Mouse (Mus musculus): ENCODE measurements around the gene Tox4. TPM values are rescaled to one million over a fixed set of nuclear protein-coding genes. Genes with fewer than 3 reads are reported as not detected.

The Tox4 gene
- polyA plus RNA-seq, 1 experiment from 2014 or later, result 43.2 TPM

DNA sequence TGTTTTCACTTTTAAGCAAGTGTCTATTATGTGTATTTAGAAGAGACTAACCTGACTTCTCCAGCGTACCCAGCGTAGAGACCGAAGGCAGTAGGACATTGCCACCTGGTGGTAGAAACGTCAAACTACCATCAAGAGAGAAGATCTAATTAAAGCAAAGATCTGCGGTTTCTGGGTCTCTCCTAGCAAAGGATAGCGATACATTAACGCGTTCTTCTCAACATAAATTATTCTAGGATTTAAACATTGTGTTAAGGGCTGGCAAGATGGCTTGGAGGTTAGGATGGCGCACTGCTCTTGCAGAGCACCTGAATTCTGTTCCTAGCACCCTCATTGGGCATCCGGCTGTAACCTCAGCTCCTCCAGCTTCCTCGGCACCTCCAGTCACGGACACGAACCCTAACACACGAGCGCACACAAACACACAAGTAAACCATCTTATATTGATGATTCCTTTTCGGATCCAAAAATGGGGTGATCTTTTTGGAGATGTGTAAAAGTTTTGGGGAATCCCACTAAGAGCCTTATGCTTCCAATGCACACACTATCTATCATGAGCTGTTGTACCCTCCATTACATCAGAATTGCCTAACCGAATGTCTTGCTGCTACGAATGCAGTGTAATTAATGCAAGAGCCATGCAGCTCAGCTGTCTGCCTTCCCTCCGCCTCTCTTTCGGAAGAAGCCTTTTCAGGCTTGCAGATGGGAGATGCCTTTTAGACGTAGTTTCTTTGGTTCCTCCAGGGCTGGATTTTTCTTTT is 60.0 kb downstream of the Tox4 start:
- Histone ChIP-seq H3K36me3 (no peaks in the 10 kb centered on the region), H3K27ac (replicated peaks) (no peak overlapping the region), H3K27me3 (0 out of 2 replicates have a peak, but pooled peaks cover 5% of the 10 kb centered on the region), H3K4me1 (no peaks in the 10 kb centered on the region), H3K4me2 (replicated peaks) (peak overlapping the region; percentile 41), H3K9ac (no peak overlapping the region), H3K4me3 (replicated peaks) (peak overlapping the region; percentile 29), H3K9me3 (replicated peaks) (no peaks in the 10 kb centered on the region)
- 25% methylated on average over 21 of the region's 21 CpGs for WGBS
- ATAC-seq (ENCODE audit: insufficient number of reproducible peaks, low FRiP score, low TSS enrichment, low read depth), result no peak

- 65% methylated on average over 6 of the region's 6 CpGs for WGBS
- H3K4me1 ChIP-seq, result no peaks in the 10 kb centered on the region
- H3K4me2 ChIP-seq (replicated peaks), result no peak overlapping the region
- H3K4me3 ChIP-seq (replicated peaks), result no peak overlapping the region
- no peaks in the 10 kb centered on the region for H3K9me3 ChIP-seq (replicated peaks)
- no peak overlapping the region for H3K27ac ChIP-seq (replicated peaks)
- ATAC-seq (ENCODE audit: insufficient number of reproducible peaks, low FRiP score, low TSS enrichment, low read depth), result no peak
- no peaks in the 10 kb centered on the region for H3K36me3 ChIP-seq
- H3K9ac ChIP-seq, result no peak overlapping the region
- H3K27me3 ChIP-seq, result 0 out of 2 replicates have a peak, but pooled peaks cover 5% of the 10 kb centered on the region
Measured at GRCm38 (mm10) chr14:52339512-52339852, 60.5 kb downstream of the Tox4 start.

Other genes starting within 250 kb of the Tox4 start
- 0.19 TPM in 1 of 2 replicates, not detected in the other for gene Olfr221, start 236.7 kb upstream of the Tox4 start, polyA plus RNA-seq (2015; fragmentation: Nextera tagmentation; extraction: Ambion mirVana)
- gene Hnrnpc, start 175.1 kb upstream of the Tox4 start, polyA plus RNA-seq (2015; fragmentation: Nextera tagmentation; extraction: Ambion mirVana), result 549 and 552 TPM in 2 replicates
- gene Rpgrip1, start 168.4 kb upstream of the Tox4 start, polyA plus RNA-seq (2015; fragmentation: Nextera tagmentation; extraction: Ambion mirVana), result 57.0 and 59.8 TPM in 2 replicates
- gene Supt16, start 81.7 kb upstream of the Tox4 start, polyA plus RNA-seq (2015; fragmentation: Nextera tagmentation; extraction: Ambion mirVana), result 46.1 and 50.6 TPM in 2 replicates
- 38.6 and 38.9 TPM in 2 replicates for gene Chd8, start 21.4 kb upstream of the Tox4 start, polyA plus RNA-seq (2015; fragmentation: Nextera tagmentation; extraction: Ambion mirVana)
- 20.8 and 22.2 TPM in 2 replicates for gene Rab2b, start 399 bp downstream of the Tox4 start, polyA plus RNA-seq (2015; fragmentation: Nextera tagmentation; extraction: Ambion mirVana)
- 42.1 and 44.2 TPM in 2 replicates for gene Mettl3, start 26.0 kb downstream of the Tox4 start, polyA plus RNA-seq (2015; fragmentation: Nextera tagmentation; extraction: Ambion mirVana)
- 15.0 and 16.0 TPM in 2 replicates for gene Sall2, start 49.6 kb downstream of the Tox4 start, polyA plus RNA-seq (2015; fragmentation: Nextera tagmentation; extraction: Ambion mirVana)
- gene Olfr1513, start 77.3 kb downstream of the Tox4 start, polyA plus RNA-seq (2015; fragmentation: Nextera tagmentation; extraction: Ambion mirVana), result 0.09 and 0.31 TPM in 2 replicates
- 0.17 and 0.25 TPM in 2 replicates for gene Olfr1512, start 100.0 kb downstream of the Tox4 start, polyA plus RNA-seq (2015; fragmentation: Nextera tagmentation; extraction: Ambion mirVana)
- 0.26 and 0.35 TPM in 2 replicates for gene Olfr1511, start 118.2 kb downstream of the Tox4 start, polyA plus RNA-seq (2015; fragmentation: Nextera tagmentation; extraction: Ambion mirVana)
- gene Olfr1510, start 135.2 kb downstream of the Tox4 start, polyA plus RNA-seq (2015; fragmentation: Nextera tagmentation; extraction: Ambion mirVana), result 0.26 and 0.65 TPM in 2 replicates
- not detected in 2 replicates for gene Olfr1509, start 163.8 kb downstream of the Tox4 start, polyA plus RNA-seq (2015; fragmentation: Nextera tagmentation; extraction: Ambion mirVana)
- 0.20 TPM in 1 of 2 replicates, not detected in the other for gene Olfr1508, start 188.3 kb downstream of the Tox4 start, polyA plus RNA-seq (2015; fragmentation: Nextera tagmentation; extraction: Ambion mirVana)
- not detected in 2 replicates for gene Olfr1507, start 216.6 kb downstream of the Tox4 start, polyA plus RNA-seq (2015; fragmentation: Nextera tagmentation; extraction: Ambion mirVana)